Mouse (Mus musculus) ES-Bruce4 (cell line): Measurements from ENCODE around the gene Rnf111. TPM values are rescaled to one million over a fixed set of nuclear protein-coding genes. Genes with fewer than 3 reads are reported as not detected.

ENCODE experiments used
- H3K27ac ChIP-seq: 2 replicates; pipeline ENCODE4 v1.5.1; 2012; ENCODE audit warnings: low read length, inconsistent platforms; ENCODE audit not compliant: insufficient read depth
- H3K27me3 ChIP-seq: 2 replicates; pipeline ENCODE4 v1.6.1; 2012; ENCODE audit warnings: mild to moderate bottlenecking, low read length, inconsistent platforms; ENCODE audit not compliant: control insufficient read depth, poor library complexity, insufficient read depth, severe bottlenecking
- H3K36me3 ChIP-seq: 2 replicates; pipeline ENCODE4 v1.6.1; 2012; ENCODE audit warnings: inconsistent platforms, mild to moderate bottlenecking, low read length, moderate library complexity; ENCODE audit not compliant: control insufficient read depth, poor library complexity, insufficient read depth, severe bottlenecking
- H3K4me1 ChIP-seq: one replicate; pipeline ENCODE4 v1.8.1; 2011; ENCODE audit warnings: low read length; ENCODE audit not compliant: control insufficient read depth, insufficient read depth
- H3K4me3 ChIP-seq: 2 replicates; pipeline ENCODE4 v1.5.1; 2011; ENCODE audit warnings: low read depth, mild to moderate bottlenecking, low read length
- H3K9ac ChIP-seq: 2 replicates; pipeline ENCODE4 v1.6.1; 2012; ENCODE audit warnings: low read depth, mild to moderate bottlenecking, inconsistent platforms; ENCODE audit not compliant: poor library complexity, severe bottlenecking
- H3K9me3 ChIP-seq: replicated peaks from 2 replicates; pipeline ENCODE4 v1.6.1; 2012; ENCODE audit warnings: mild to moderate bottlenecking, low read length, inconsistent platforms; ENCODE audit not compliant: control insufficient read depth, poor library complexity, insufficient read depth, severe bottlenecking
- CTCF ChIP-seq: IDR thresholded peaks from one replicate; pipeline ENCODE4 v1.8.1; 2011; ENCODE audit warnings: low read depth, low read length
- EP300 ChIP-seq: IDR thresholded peaks from 2 replicates; pipeline ENCODE4 v1.6.1; 2011; ENCODE audit warnings: low read depth, low read length; ENCODE audit not compliant: insufficient read depth
- POLR2A ChIP-seq: IDR thresholded peaks from one replicate; pipeline ENCODE4 v1.8.1; 2011; ENCODE audit warnings: low read length; ENCODE audit not compliant: insufficient read depth
- polyA plus RNA-seq: library from polyadenylated mRNA; stranded (reverse); fragments of >200 nt; gene quantifications from 2 replicates; pipeline ENCODE4 v1.2.4, GENCODE M21; 2011; ENCODE audit warnings: low read depth; ENCODE audit not compliant: missing spikeins, insufficient read depth, insufficient read length

Gene Rnf111
- polyA plus RNA-seq, 1 experiment = 54.3 TPM

DNA sequence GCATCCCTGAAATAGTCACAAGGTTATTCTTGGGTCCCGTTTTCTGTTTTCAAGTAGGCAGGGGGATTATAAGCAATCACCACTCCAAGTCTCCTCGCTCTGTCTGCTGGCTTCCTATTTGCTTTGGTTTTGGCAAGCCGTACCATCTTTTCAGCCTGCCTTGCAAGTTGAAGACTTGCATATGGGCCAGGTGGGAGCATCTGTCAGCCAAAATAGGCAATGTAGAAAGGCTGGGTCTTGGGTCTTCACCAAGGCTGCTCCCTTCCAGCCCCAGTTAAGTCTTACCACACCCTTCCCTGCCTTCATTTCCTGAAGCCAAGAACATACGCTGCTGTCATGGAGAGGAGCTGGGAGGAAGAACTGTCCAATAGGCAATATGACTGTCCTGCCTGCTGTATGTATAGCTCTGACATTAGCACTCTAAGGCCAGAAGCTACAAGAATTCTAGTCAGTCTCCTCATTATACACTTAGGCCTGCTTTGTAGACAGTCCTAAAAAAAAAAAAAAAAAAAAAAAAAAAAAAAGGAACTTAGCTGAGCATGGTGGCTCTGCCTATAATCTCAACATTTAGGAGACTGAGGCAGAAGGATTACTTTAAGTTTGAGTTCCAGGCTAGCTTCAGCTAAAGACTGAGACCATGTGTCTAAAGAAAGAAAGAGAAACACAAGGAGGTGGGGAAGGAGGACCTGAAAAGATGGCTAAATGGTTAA is 116.0 kb downstream of the Rnf111 start:
- H3K4me1 ChIP-seq = peaks cover 1% of the 10 kb centered on the region
- no peaks in the 10 kb centered on the region for H3K9me3 ChIP-seq
- H3K4me3 ChIP-seq = no peak overlapping the region
- H3K27ac ChIP-seq = no peak overlapping the region
- H3K36me3 ChIP-seq = 0 out of 2 replicates have a peak, but pooled peaks cover 2% of the 10 kb centered on the region
- no peak overlapping the region for H3K9ac ChIP-seq
- no peaks in the 10 kb centered on the region for H3K27me3 ChIP-seq
- TF ChIP-seq EP300 (no peak), CTCF (no peak), POLR2A (no peak)

DNA sequence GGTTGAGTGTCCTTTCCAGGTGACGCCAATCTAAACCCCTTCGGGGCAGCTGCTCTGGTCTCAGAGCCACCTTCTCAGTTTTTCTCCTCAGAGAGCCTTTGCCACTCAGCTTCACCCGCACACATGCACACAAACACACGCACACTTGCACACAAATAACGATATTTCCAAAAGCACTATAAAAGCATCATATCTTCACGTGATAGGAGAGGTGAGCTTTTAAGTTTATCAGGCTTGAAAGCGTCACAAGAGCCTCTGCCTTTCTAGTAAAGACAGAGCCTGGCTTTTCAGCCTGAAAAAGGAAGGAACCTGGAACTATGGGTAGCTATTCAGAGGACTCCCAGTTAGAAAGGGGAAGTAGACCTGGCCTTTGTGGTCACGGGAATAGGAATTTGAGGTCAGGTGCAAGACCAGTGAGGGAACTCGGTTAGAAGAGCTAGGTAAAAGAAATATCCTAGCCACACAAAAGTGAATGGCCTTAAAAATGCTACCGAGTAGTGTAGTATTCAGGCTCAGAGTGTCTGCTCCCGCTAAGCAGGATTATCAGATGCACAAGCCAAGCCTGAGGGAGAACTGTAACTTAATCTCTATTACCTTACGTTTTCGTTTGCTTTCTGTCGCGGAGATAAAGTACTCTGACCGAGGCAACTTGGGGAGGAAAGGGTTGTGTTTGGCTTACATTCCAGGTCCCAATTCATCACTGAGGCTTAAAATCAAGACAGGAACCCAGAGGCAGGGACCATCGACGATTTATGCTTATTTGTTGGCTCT is 118.4 kb downstream of the Rnf111 start:
- Histone ChIP-seq H3K36me3 (0 out of 2 replicates have a peak, but pooled peaks cover 2% of the 10 kb centered on the region), H3K9me3 (no peaks in the 10 kb centered on the region), H3K27ac (no peak overlapping the region), H3K27me3 (no peaks in the 10 kb centered on the region), H3K4me3 (no peak overlapping the region), H3K4me1 (no peaks in the 10 kb centered on the region), H3K9ac (no peak overlapping the region)
- TF ChIP-seq CTCF (no peak), EP300 (no peak), POLR2A (no peak)

DNA sequence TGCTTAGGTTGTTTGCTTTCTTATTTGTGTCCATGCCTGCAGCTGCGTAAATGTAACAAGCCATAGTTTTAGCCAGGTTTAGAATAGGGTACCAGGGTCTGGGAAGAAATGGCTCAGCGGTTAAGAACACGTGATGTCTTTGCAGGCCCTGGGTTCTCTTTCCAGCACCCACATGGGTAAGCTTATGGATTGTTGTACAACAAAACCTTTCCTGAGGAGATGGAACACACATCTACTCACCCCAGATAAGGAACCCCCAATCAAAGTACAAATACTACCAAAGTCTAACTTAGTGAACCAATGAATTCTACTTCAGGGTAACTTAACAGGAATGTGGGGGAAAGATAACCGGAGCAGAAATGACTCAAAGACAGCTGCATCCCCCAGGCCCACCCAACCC is 119.0 kb downstream of the Rnf111 start:
- H3K4me1 ChIP-seq = no peaks in the 10 kb centered on the region
- H3K9ac ChIP-seq = no peak overlapping the region
- no peak overlapping the region for H3K4me3 ChIP-seq
- H3K9me3 ChIP-seq = no peaks in the 10 kb centered on the region
- H3K27ac ChIP-seq = no peak overlapping the region
- TF ChIP-seq POLR2A (no peak), CTCF (no peak), EP300 (no peak)
- H3K27me3 ChIP-seq = no peaks in the 10 kb centered on the region
- 0 out of 2 replicates have a peak, but pooled peaks cover 2% of the 10 kb centered on the region for H3K36me3 ChIP-seq

DNA sequence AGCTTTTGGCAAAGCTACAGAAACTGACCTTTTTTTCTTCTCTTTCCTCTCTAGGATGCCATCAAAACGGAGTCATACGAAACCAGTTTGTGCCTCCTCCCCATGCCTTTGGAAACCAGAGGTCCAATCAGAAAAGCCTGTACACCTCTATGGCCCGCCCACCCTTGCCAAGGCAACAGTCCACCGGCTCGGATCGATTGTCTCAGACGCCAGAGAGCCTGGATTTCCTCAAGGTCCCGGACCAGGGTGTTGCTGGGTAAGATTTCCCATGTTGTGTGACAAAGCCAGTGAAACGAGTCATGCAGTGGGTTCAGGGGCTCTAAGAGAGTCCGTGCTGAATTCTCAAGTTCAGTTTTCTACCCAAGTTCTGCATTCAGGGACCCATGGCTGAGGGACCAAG is 119.8 kb downstream of the Rnf111 start:
- H3K4me3 ChIP-seq = no peak overlapping the region

DNA sequence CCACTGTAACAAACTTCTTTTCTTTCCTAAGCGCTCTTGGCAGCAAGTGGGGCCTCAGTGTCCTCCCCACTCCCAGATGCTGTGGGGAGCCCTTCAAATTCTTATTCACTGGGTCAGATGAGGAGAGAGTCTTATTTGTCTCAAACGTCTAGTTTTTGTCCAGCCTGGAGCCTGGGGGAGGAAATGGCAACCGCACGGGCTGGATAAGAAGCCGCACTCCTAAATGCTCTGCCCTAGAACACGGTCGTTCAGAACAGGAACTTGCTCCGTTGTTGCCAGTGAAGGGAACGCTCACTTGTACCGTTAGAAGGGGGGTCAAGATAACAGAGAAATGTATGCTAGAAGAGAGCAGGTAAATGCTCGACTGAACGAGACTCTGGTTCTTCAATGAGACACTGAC is 121.4 kb downstream of the Rnf111 start:
- H3K4me3 ChIP-seq = no peak overlapping the region
- H3K36me3 ChIP-seq = 0 out of 2 replicates have a peak, but pooled peaks cover 6% of the 10 kb centered on the region
- no peaks in the 10 kb centered on the region for H3K9me3 ChIP-seq
- H3K27ac ChIP-seq = no peak overlapping the region
- H3K4me1 ChIP-seq = no peaks in the 10 kb centered on the region
- no peaks in the 10 kb centered on the region for H3K27me3 ChIP-seq
- no peak for TF ChIP-seq POLR2A
- no peak overlapping the region for H3K9ac ChIP-seq

More for the DNA sequence above, 119.8 kb downstream of the Rnf111 start:
- H3K27me3 ChIP-seq = no peaks in the 10 kb centered on the region
- no peak overlapping the region for H3K27ac ChIP-seq
- H3K9ac ChIP-seq = no peak overlapping the region
- H3K4me1 ChIP-seq = no peaks in the 10 kb centered on the region
- H3K36me3 ChIP-seq = 0 out of 2 replicates have a peak, but pooled peaks cover 4% of the 10 kb centered on the region
- no peaks in the 10 kb centered on the region for H3K9me3 ChIP-seq
- TF ChIP-seq POLR2A (no peak), EP300 (no peak), CTCF (no peak)
